Mouse (Mus musculus) heart, embryonic 11.5 days (tissue): ENCODE measurements around the gene Nxph4. TPM values are rescaled to one million over a fixed set of nuclear protein-coding genes. Genes with fewer than 3 reads are reported as not detected.

Experiments
- ATAC-seq: fragments of 200-750 bp; cut with Nextera tagmentation; replicated peaks from 2 replicates; pipeline ENCODE4 v1.8.0; 2017; ENCODE audit warnings: moderate library complexity; ENCODE audit not compliant: insufficient number of reproducible peaks, low FRiP score, low TSS enrichment
- H3K27ac ChIP-seq: fragments of 300-500 bp; sonication (generic); 2 replicates; pipeline ENCODE4 v1.5.1; 2014; ENCODE audit warnings: mild to moderate bottlenecking, low read depth, low read length
- H3K27me3 ChIP-seq: fragments of 300-500 bp; sonication (generic); 2 replicates; pipeline ENCODE4 v1.6.1; 2014; ENCODE audit warnings: mild to moderate bottlenecking, low read length, mixed read lengths; ENCODE audit not compliant: control insufficient read depth, insufficient read depth
- H3K36me3 ChIP-seq: fragments of 300-500 bp; sonication (generic); 2 replicates; pipeline ENCODE4 v1.6.1; 2014; ENCODE audit warnings: mild to moderate bottlenecking, low read length, moderate library complexity, mixed read lengths; ENCODE audit not compliant: control insufficient read depth, insufficient read depth
- H3K4me1 ChIP-seq: fragments of 300-500 bp; sonication (generic); 2 replicates; pipeline ENCODE4 v1.6.1; 2014; ENCODE audit warnings: low read length; ENCODE audit not compliant: control insufficient read depth, insufficient read depth
- H3K4me2 ChIP-seq: fragments of 300-500 bp; sonication (generic); 2 replicates; pipeline ENCODE4 v1.6.1; 2014; ENCODE audit warnings: mild to moderate bottlenecking, moderate library complexity
- H3K4me3 ChIP-seq: fragments of 300-500 bp; sonication (generic); 2 replicates; pipeline ENCODE4 v1.5.1; 2014; ENCODE audit warnings: low read depth, low read length
- H3K9ac ChIP-seq: fragments of 300-500 bp; sonication (generic); 2 replicates; pipeline ENCODE4 v1.6.1; 2014; ENCODE audit warnings: mild to moderate bottlenecking, low read depth, low read length, moderate library complexity
- H3K9me3 ChIP-seq: fragments of 300-500 bp; sonication (generic); replicated peaks from 2 replicates; pipeline ENCODE4 v1.6.1; 2016; ENCODE audit warnings: low read length; ENCODE audit not compliant: control insufficient read depth
- WGBS: fragments of 180-500 bp; shearing (Covaris S2); extraction: QIAGEN DNeasy Blood & Tissue Kit; methylation state at CpG from one replicate; pipeline ENCODE4 v1.1.7; 2014; ENCODE audit not compliant: insufficient replicate concordance; 5-methylcytosine and 5-hydroxymethylcytosine counted together
- polyA plus RNA-seq: library from polyadenylated mRNA; unstranded; fragments of >200 nt; fragmentation: Nextera tagmentation; extraction: Ambion mirVana; gene quantifications from 2 replicates; pipeline ENCODE4 v1.2.1, GENCODE M21; 2014

Gene Nxph4
- polyA plus RNA-seq, 1 experiment from 2014 or later = 0.33 TPM

- H3K4me3 ChIP-seq = no peak overlapping the region
- WGBS = 89% methylated on average over 17 of the region's 17 CpGs
- ATAC-seq = no peak
- H3K36me3 ChIP-seq = peaks cover 28% of the 10 kb centered on the region
- H3K9me3 ChIP-seq = no peaks in the 10 kb centered on the region
- H3K27ac ChIP-seq = no peak overlapping the region
- H3K9ac ChIP-seq = no peak overlapping the region
- no peaks in the 10 kb centered on the region for H3K27me3 ChIP-seq
- H3K4me2 ChIP-seq = no peak overlapping the region
- no peaks in the 10 kb centered on the region for H3K4me1 ChIP-seq
Measured at GRCm38 (mm10) chr10:127570937-127571641, 36.7 kb upstream of the Nxph4 start.

GRCm38 (mm10) chr10:127570384-127570783 is 36.0 kb upstream of the Nxph4 start:
- 56% methylated on average over 6 of the region's 6 CpGs for WGBS

DNA sequence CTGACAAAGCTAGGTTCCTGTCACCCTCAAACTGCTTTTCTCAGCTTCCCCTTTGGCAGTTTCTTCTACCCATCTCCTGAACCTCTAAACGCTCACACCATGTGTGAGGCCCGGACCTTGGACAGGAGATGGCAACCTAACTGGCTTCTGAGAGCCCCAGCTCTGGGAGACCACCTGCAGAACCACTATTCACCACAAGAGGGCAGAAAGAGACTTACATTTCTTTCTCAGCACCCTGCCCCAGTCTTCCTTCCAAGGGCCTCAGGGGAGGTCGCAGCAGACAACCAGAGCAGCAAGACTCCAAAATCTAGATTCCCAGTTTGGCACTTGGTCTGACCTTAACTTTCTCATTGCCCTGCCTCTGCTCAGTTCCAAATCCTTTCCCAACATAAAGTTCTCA is 35.1 kb upstream of the Nxph4 start:
- WGBS = 16% methylated on average over 3 of the region's 3 CpGs
- Histone ChIP-seq H3K9ac (no peak overlapping the region), H3K36me3 (peaks cover 21% of the 10 kb centered on the region), H3K4me2 (no peak overlapping the region), H3K4me3 (no peak overlapping the region), H3K27me3 (no peaks in the 10 kb centered on the region), H3K27ac (no peak overlapping the region), H3K4me1 (peaks cover 2% of the 10 kb centered on the region), H3K9me3 (no peaks in the 10 kb centered on the region)
- ATAC-seq = no peak

More at GRCm38 (mm10) chr10:127570384-127570783, 36.0 kb upstream of the Nxph4 start:
- ATAC-seq = no peak
- Histone ChIP-seq H3K4me3 (no peak overlapping the region), H3K36me3 (peaks cover 24% of the 10 kb centered on the region), H3K27ac (no peak overlapping the region), H3K4me2 (no peak overlapping the region), H3K4me1 (no peaks in the 10 kb centered on the region), H3K9ac (no peak overlapping the region), H3K9me3 (no peaks in the 10 kb centered on the region), H3K27me3 (no peaks in the 10 kb centered on the region)

DNA sequence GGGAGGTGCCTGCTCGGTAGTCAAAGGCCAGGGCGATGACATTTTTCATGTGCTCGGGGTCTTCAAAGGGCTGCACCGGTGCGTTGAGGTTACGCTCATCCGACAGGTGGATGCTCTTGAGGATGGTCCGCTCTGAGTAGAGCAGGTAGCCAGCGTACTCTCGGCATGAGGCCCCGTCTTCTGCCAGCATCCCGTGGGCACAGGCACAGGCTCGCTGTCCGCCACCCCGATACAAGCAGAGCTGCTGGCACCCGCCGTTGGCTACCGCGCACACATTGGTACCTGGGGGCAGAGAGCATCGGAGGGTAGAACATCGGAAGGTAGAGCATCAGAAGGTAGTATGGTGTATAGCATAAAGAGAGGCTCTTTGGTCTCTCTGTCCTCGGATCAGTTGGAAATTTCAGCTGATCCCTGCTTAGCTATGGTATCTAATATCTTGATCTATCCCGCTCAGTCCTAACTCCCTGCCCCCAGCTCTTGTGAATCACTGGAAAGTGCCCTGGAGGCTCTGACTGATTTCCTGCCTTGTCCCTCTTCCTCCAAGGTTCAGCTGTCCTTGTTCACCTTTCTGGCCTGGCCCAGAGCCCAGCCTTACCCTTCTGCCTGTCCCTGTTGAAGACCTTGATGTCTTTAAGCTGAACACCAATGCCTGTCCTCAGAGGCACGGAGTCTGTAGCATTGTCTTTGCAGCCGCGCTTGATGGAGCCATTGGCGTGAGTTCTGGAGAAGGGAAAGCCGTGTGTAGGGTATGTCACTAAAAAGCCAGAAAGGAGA is 32.4 kb upstream of the Nxph4 start:
- peaks cover 19% of the 10 kb centered on the region for H3K36me3 ChIP-seq
- no peak overlapping the region for H3K27ac ChIP-seq
- no peak overlapping the region for H3K4me2 ChIP-seq
- H3K9me3 ChIP-seq = no peaks in the 10 kb centered on the region
- peaks cover 12% of the 10 kb centered on the region for H3K4me1 ChIP-seq
- WGBS = 90% methylated on average over 28 of the region's 28 CpGs
- no peak overlapping the region for H3K4me3 ChIP-seq
- no peaks in the 10 kb centered on the region for H3K27me3 ChIP-seq
- no peak overlapping the region for H3K9ac ChIP-seq
- no peak for ATAC-seq

- no peaks in the 10 kb centered on the region for H3K27me3 ChIP-seq
- H3K27ac ChIP-seq = peak overlapping the region; percentile 3; the same call in 1 of the 2 replicates
- H3K4me1 ChIP-seq = peaks cover 12% of the 10 kb centered on the region
- WGBS = 32% methylated on average over 13 of the region's 13 CpGs
- H3K9ac ChIP-seq = no peak overlapping the region
- no peaks in the 10 kb centered on the region for H3K9me3 ChIP-seq
- peak; percentile 58; the same call in 1 of the 2 replicates for ATAC-seq
- no peak overlapping the region for H3K4me2 ChIP-seq
- H3K36me3 ChIP-seq = peaks cover 22% of the 10 kb centered on the region
- no peak overlapping the region for H3K4me3 ChIP-seq
Measured at GRCm38 (mm10) chr10:127564301-127564700, 29.9 kb upstream of the Nxph4 start.

DNA sequence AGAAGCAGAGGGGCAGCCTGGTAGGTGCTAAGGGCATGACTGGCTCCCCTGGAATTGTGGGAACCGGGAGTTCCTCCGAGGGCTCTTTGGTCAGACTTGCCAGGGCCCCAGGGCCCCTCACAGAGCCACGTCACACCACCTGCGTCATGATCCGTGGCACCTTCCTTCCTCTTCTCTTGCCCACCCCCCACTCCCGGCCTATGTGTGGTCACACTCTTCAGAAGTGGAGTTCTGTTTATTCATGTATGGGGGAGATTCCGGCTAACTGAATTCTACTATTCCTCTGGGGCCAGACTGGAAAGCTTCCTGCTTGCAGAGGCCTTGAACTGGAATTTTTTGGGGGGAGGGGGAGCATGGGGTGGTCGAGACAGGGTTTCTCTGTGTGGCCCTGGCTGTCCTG is 29.5 kb upstream of the Nxph4 start:
- peak; percentile 18; the same call in 1 of the 2 replicates for ATAC-seq
- H3K9ac ChIP-seq = peak overlapping the region; percentile 39; the same call in 1 of the 2 replicates
- no peak overlapping the region for H3K4me2 ChIP-seq
- WGBS = 64% methylated on average over 8 of the region's 8 CpGs
- H3K9me3 ChIP-seq = no peaks in the 10 kb centered on the region
- H3K4me1 ChIP-seq = peaks cover 12% of the 10 kb centered on the region
- peak overlapping the region; percentile 32 for H3K27ac ChIP-seq
- H3K4me3 ChIP-seq = no peak overlapping the region
- peaks cover 25% of the 10 kb centered on the region for H3K36me3 ChIP-seq
- no peaks in the 10 kb centered on the region for H3K27me3 ChIP-seq

GRCm38 (mm10) chr10:127561145-127561544 is 26.8 kb upstream of the Nxph4 start:
- Histone ChIP-seq H3K4me3 (no peak overlapping the region), H3K4me2 (no peak overlapping the region), H3K9ac (no peak overlapping the region), H3K4me1 (peaks cover 12% of the 10 kb centered on the region), H3K36me3 (peaks cover 44% of the 10 kb centered on the region), H3K27me3 (no peaks in the 10 kb centered on the region), H3K27ac (no peak overlapping the region), H3K9me3 (no peaks in the 10 kb centered on the region)
- no peak for ATAC-seq

DNA sequence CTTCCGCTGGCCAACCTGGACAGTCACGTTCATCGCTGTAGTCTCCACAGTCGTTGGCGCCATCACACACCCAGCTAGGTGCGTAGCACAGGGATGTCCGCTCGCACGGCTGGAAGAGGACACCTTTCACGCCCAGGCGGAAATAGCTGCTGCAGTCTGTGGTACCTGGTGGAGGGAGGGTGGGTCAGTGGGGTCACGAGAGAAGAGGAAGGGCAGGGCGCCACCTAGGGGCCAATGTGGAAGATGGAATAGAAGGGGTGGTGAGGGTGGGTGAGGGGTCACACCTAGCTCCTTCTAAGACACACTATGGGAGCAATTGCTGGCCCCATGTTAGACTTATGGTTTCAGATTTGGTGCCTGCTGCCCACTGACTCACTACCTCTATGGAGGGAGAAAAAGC is 23.0 kb upstream of the Nxph4 start:
- peaks cover 66% of the 10 kb centered on the region for H3K36me3 ChIP-seq
- no peaks in the 10 kb centered on the region for H3K27me3 ChIP-seq
- WGBS = 88% methylated on average over 13 of the region's 13 CpGs
- H3K9me3 ChIP-seq = no peaks in the 10 kb centered on the region
- H3K9ac ChIP-seq = no peak overlapping the region
- no peak overlapping the region for H3K4me2 ChIP-seq
- no peak overlapping the region for H3K4me3 ChIP-seq
- no peaks in the 10 kb centered on the region for H3K4me1 ChIP-seq
- no peak overlapping the region for H3K27ac ChIP-seq
- no peak for ATAC-seq
